Mouse (Mus musculus) left cerebral cortex, postnatal 4 days (tissue): ENCODE data around the gene Spon1. TPM values are rescaled to one million over a fixed set of nuclear protein-coding genes. Genes with fewer than 3 reads are reported as not detected.

Source experiments
- DNase-seq: peaks from one replicate; pipeline ENCODE4 v3.0.0-alpha.2; 2022
- intact Hi-C: fragments of 180-260 bp; cut with DNase I; formaldehyde crosslinking; loops from one replicate; pipeline ENCODE4 v1.15.1; 2025
- total RNA-seq, 2 experiments: library from RNA; stranded (reverse); gene quantifications; 2 replicates each; pipeline ENCODE4 v1.2.3; 2021

Gene Spon1
- total RNA-seq, 2 experiments from 2014 or later, result 35.7 to 38.3 TPM

- DNase-seq, result no peak
- intact Hi-C loops, result no loop called here
Observed at GRCm38 (mm10) chr7:114074133-114074532, 308.3 kb downstream of the Spon1 start.

DNA sequence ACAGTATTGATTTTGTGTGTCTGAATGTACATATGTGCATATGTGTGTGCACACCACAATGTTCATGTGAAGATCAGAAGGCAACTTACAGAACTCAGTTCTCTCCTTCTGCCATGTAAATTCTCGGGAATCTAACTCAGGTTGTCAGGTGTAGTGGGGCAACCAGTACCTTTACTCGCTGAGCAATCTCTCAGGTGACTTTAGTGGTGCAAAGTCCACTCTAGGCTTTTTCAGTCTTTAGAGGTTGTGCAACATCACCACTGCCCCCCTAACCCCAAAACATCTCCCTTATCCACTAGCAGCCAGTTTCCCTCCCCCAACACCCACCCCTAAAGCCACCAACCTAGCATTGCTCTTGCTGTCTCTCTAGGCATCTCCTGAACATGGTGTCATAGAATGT lies 308.8 kb downstream of the Spon1 start:
- intact Hi-C loops, result no loop called here
- no peak for DNase-seq

DNA sequence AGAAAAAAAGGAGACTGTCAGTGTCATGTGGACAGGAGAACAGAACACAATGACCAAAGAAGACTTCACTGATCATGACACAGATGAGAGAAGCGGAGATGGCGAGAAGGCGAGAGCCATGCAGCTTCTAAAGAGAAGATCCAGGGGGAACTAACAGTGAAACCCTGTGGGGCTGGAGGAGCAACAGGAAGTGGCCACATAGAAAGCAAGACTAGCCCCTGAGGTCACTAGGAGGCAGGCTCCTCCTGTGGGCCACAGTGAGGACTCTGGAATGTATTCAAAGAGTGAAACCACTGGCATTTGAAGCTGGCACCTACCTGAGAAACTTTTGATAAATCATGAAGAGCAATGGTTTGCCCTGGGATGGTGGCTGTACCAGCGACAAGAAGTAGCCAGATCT lies 313.5 kb downstream of the Spon1 start:
- DNase-seq, result no peak
- intact Hi-C loops, result no loop called here

DNA sequence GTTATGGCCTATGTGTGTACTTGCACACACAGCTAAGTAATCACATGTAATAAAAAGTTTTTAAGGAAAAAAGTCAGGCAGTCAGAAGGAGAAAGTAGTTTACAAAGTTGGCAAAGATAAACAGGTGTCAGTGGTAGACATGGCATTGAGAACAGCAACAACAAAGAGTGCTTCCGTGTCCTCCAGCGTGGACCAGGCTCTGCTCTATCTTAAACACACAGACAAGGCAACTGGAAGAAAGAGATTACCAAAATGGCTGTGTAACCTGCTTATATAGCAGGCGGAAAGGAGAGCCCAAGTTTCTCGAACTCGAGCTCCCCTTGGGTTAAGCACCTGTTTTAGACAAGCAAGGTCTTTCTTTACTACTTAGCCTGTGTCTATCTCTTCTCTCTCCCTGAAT lies 314.5 kb downstream of the Spon1 start:
- intact Hi-C loops, result no loop called here
- no peak for DNase-seq

GRCm38 (mm10) chr7:114081633-114082420 lies 316.0 kb downstream of the Spon1 start:
- intact Hi-C loops, result no loop called here

DNA sequence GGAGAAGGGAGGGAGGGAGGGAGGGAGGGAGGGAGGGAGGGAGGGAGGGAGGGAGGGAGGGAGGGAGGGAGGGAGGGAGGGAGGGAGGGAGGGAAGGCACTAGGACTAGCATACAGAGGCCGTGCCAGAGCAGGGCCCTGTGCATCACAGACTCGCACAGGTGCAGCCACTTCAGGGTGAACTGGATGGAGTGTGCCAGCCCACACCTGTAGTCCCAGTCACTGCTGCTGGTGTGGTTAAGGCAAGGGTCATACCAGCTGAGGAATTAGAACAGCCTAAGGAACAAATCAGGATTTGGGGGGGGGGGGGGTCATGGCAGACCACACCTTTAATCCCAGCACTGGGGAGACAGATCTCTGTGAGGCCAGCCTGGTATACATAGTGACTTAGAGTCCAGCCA lies 317.3 kb downstream of the Spon1 start:
- intact Hi-C loops, result no loop called here
- DNase-seq, result no peak

More at GRCm38 (mm10) chr7:114081633-114082420, 316.0 kb downstream of the Spon1 start:
- no peak for DNase-seq

GRCm38 (mm10) chr7:114083760-114084159 lies 318.0 kb downstream of the Spon1 start:
- no peak for DNase-seq
- intact Hi-C loops, result no loop called here

GRCm38 (mm10) chr7:114086021-114086710 lies 320.4 kb downstream of the Spon1 start:
- intact Hi-C loops, result no loop called here
- no peak for DNase-seq

GRCm38 (mm10) chr7:114087341-114087740 lies 321.5 kb downstream of the Spon1 start:
- intact Hi-C loops, result no loop called here
- no peak for DNase-seq

GRCm38 (mm10) chr7:114087986-114088385 lies 322.2 kb downstream of the Spon1 start:
- no peak for DNase-seq
- intact Hi-C loops, result no loop called here

DNA sequence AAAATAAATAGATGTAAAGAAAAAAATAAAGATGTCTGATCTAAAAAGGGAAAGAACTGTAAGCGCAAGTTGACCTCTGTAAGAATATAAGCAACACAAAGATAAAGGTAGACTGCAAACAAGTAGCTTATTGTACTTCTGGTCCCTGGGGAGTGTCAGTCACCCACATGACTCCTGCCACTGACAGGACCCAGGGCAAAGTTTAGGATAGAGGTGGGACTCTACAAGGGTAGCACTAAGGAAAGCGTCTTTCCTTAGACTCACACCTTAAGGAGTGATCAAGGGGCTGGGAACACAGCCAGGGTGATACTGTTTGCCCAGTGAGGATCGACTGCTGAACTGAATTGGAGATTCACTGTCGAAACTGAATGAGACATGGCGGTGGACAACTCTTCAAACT lies 323.1 kb downstream of the Spon1 start:
- intact Hi-C loops, result no loop called here
- no peak for DNase-seq

- intact Hi-C loops, result no loop called here
Observed at GRCm38 (mm10) chr7:114090231-114090630, 324.4 kb downstream of the Spon1 start.

DNA sequence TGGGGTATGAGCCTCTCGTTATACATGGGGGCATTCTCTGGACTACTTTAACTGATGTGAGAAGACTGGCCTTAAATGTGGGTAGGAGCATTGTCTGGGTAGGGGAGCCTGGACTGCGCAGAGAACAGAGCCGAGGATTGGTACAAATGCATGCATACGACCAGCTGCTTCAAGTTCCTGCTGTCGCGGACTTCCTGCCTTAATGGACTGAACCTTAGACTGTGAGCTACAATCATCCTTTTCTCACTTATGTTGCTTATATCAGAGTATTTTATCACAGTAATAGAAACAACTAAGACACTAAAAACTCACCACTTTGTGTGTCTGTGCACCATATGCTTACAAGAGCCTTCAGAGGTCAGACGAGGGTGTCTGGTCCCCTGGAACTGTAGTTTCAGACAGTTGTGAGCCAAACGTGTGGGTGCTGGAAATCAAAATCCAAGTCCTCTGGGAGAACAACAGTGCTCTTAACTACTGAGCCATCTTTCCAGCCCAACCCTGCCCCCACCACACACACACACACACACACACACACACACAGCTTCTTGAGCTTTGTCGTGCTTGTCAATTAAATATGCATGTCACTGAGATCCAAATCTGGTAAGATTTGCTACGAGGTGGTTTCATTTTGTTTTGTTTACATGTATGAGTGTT lies 325.2 kb downstream of the Spon1 start:
- intact Hi-C loops, result no loop called here
- no peak for DNase-seq

More at GRCm38 (mm10) chr7:114090231-114090630, 324.4 kb downstream of the Spon1 start:
- no peak for DNase-seq
